Mouse (Mus musculus) gastrocnemius, adult 2 months (tissue): ENCODE measurements at regions not wholly inside any gene's neighbourhood (a gene's known extent, or its start where the extent isn't known, plus 50 kb on each side); places are given as distances from the start of the nearest gene placed in this dataset.
A peak's percentile ranks its signal among the peaks of the same experiment; 100 is the strongest.
"Not testable (repeated sequence)": the region's sequence is repeated elsewhere in the genome, so short reads cannot be mapped to it uniquely, and the experiment has no call there.

Experiments used
- DNase-seq: peaks from one replicate; pipeline ENCODE4 v3.0.0; 2022
- H3K27ac ChIP-seq: fragments of 200-600 bp; 2 replicates; pipeline ENCODE4 v1.8.1; 2022; ENCODE audit warnings: mild to moderate bottlenecking
- H3K4me3 ChIP-seq: fragments of 200-600 bp; 2 replicates; pipeline ENCODE4 v1.8.1; 2022; ENCODE audit warnings: mild to moderate bottlenecking, moderate library complexity
- CTCF ChIP-seq: fragments of 200-600 bp; IDR thresholded peaks from 2 replicates; pipeline ENCODE4 v1.8.1; 2022; ENCODE audit warnings: antibody characterized with exemption, mild to moderate bottlenecking, moderate library complexity
- intact Hi-C: fragments of 180-260 bp; cut with DNase I; formaldehyde crosslinking; loops from one replicate; pipeline ENCODE4 v1.15.1; 2025

GRCm38 (mm10) chr5:68252671-68253070, 221.0 kb downstream of the Grxcr1 start:
- DNase-seq = peak; percentile 41
- TF ChIP-seq CTCF = peak; percentile 63
- intact Hi-C loops = no loop called here

GRCm38 (mm10) chr5:68253476-68253875, 221.8 kb downstream of the Grxcr1 start:
- DNase-seq = no peak
- Histone ChIP-seq H3K4me3 (no peak overlapping the region), H3K27ac (no peak overlapping the region)
- intact Hi-C loops = no loop called here
- TF ChIP-seq CTCF = no peak

More at GRCm38 (mm10) chr5:68252671-68253070, 221.0 kb downstream of the Grxcr1 start:
- Histone ChIP-seq H3K4me3 (no peak overlapping the region), H3K27ac (no peak overlapping the region)

GRCm38 (mm10) chr5:68254111-68254510, 222.5 kb downstream of the Grxcr1 start:
- no peak overlapping the region for H3K4me3 ChIP-seq
- DNase-seq = no peak
- H3K27ac ChIP-seq = no peak overlapping the region
- no peak for TF ChIP-seq CTCF
- intact Hi-C loops = no loop called here

GRCm38 (mm10) chr5:68264206-68264605, 232.6 kb downstream of the Grxcr1 start:
- H3K4me3 ChIP-seq = no peak overlapping the region
- TF ChIP-seq CTCF = no peak
- intact Hi-C loops = no loop called here
- no peak for DNase-seq
- H3K27ac ChIP-seq = no peak overlapping the region

- intact Hi-C loops = no loop called here
- TF ChIP-seq CTCF = no peak
These were observed 242.6 kb downstream of the Grxcr1 start for GRCm38 (mm10) chr5:68274271-68274670.

GRCm38 (mm10) chr5:68275558-68276263, 244.1 kb downstream of the Grxcr1 start:
- intact Hi-C loops = no loop called here

More at GRCm38 (mm10) chr5:68274271-68274670, 242.6 kb downstream of the Grxcr1 start:
- no peak overlapping the region for H3K4me3 ChIP-seq
- DNase-seq = no peak
- no peak overlapping the region for H3K27ac ChIP-seq

GRCm38 (mm10) chr5:68295774-68296173, 264.1 kb downstream of the Grxcr1 start:
- H3K4me3 ChIP-seq, intact Hi-C loops, DNase-seq, H3K27ac ChIP-seq: not testable (repeated sequence)

More at GRCm38 (mm10) chr5:68275558-68276263, 244.1 kb downstream of the Grxcr1 start:
- TF ChIP-seq CTCF = no peak
- DNase-seq = no peak
- no peak overlapping the region for H3K4me3 ChIP-seq
- H3K27ac ChIP-seq = no peak overlapping the region

GRCm38 (mm10) chr5:68313187-68313586, 281.6 kb downstream of the Grxcr1 start:
- no peak for TF ChIP-seq CTCF
- Histone ChIP-seq H3K4me3 (no peak overlapping the region), H3K27ac (no peak overlapping the region)
- intact Hi-C loops = no loop called here
- DNase-seq = no peak

GRCm38 (mm10) chr5:68318979-68319378, 287.3 kb downstream of the Grxcr1 start:
- intact Hi-C loops = no loop called here
- DNase-seq = no peak
- Histone ChIP-seq H3K27ac (no peak overlapping the region), H3K4me3 (no peak overlapping the region)
- TF ChIP-seq CTCF = no peak

GRCm38 (mm10) chr5:68326998-68327593, 295.5 kb downstream of the Grxcr1 start:
- intact Hi-C loops = no loop called here
- peak; percentile 22 for DNase-seq
- no peak overlapping the region for H3K4me3 ChIP-seq
- H3K27ac ChIP-seq = no peak overlapping the region
- TF ChIP-seq CTCF = no peak

- Histone ChIP-seq H3K4me3 (no peak overlapping the region), H3K27ac (no peak overlapping the region)
- intact Hi-C loops = no loop called here
- DNase-seq = no peak
- no peak for TF ChIP-seq CTCF
These were observed 297.7 kb downstream of the Grxcr1 start for GRCm38 (mm10) chr5:68329311-68329710.

- no peak for TF ChIP-seq CTCF
- DNase-seq = no peak
- Histone ChIP-seq H3K4me3 (no peak overlapping the region), H3K27ac (no peak overlapping the region)
- intact Hi-C loops = no loop called here
These were observed 298.2 kb downstream of the Grxcr1 start for GRCm38 (mm10) chr5:68329828-68330227.

GRCm38 (mm10) chr5:68350921-68351320, 319.3 kb downstream of the Grxcr1 start:
- intact Hi-C loops = no loop called here
- DNase-seq = no peak
- no peak overlapping the region for H3K4me3 ChIP-seq
- no peak overlapping the region for H3K27ac ChIP-seq
- TF ChIP-seq CTCF = no peak

- TF ChIP-seq CTCF = no peak
These were observed 320.2 kb downstream of the Grxcr1 start for GRCm38 (mm10) chr5:68351793-68352192.

More at GRCm38 (mm10) chr5:68351793-68352192, 320.2 kb downstream of the Grxcr1 start:
- no peak for DNase-seq
- H3K4me3 ChIP-seq = no peak overlapping the region
- intact Hi-C loops = no loop called here
- no peak overlapping the region for H3K27ac ChIP-seq
